ENCODE assay signal across 23 mouse cellular contexts in the genomic region with DNA sequence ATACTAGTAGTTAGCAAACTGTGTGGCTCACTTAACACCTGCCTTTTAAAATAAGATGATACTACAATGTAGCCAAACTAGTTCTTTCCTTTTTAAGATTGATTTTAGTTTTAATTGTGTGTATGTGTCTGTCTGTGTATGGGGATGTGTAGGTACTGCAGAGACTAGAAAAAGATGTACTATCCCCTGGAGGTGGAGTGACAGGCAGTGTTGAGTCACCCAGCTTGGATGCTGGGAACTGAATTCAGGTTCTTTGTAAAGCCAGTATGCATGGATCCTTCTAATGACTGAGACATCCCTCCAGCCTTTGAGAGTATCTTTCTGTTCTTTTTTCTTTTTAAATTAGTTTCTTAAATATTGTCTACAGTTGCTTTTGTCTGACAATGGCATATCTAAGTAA. TPM values are rescaled to one million over a fixed set of nuclear protein-coding genes. Genes with fewer than 3 reads are reported as not detected.
DNase-seq lines count a peak whose midpoint lies in the region; ATAC-seq and TF ChIP-seq lines count a peak whose summit lies in the region.
"Had no signal": no experiment of that assay in that cellular context is flagged by ENCODE, and none has a peak within 500 bp of the region (broad histone marks: within the 10 kb centered on the region; RNA-seq: fewer than 3 reads in every experiment).

No protein-coding gene starts in this region.

- peaks cover 22% of the 10 kb centered on the region for H3K4me1 ChIP-seq in liver, embryonic 11.5 days (replicated peaks; ENCODE audit: control insufficient read depth, insufficient read depth, low read length)
- peaks cover 6% of the 10 kb centered on the region for H3K4me1 ChIP-seq in liver, postnatal 0 days (ENCODE audit: insufficient read depth)
- peaks cover 17 to 28% of the 10 kb centered on the region in 2 experiments for H3K4me1 ChIP-seq in MEL (ENCODE audit: control insufficient read depth in 1 of 2, insufficient read depth in 2 of 2, low read length in 2 of 2)
- peaks cover 16 to 18% of the 10 kb centered on the region in 2 experiments for H3K4me1 ChIP-seq in liver, embryonic 14.5 days (replicated peaks; ENCODE audit: control insufficient read depth in 2 of 2, insufficient read depth in 2 of 2, low read length in 1 of 2)
- no peaks in the 10 kb centered on the region for H3K4me1 ChIP-seq in neural tube, embryonic 15.5 days
- H3K4me1 ChIP-seq: forebrain, embryonic 12.5 days; hindbrain, embryonic 12.5 days had no signal

- no peaks in the 10 kb centered on the region for H3K9me3 ChIP-seq in liver, embryonic 11.5 days (ENCODE audit: control insufficient read depth, low read length)
- H3K9me3 ChIP-seq in liver, postnatal 0 days (ENCODE audit: low read length) = no peaks in the 10 kb centered on the region
- H3K9me3 ChIP-seq in MEL (replicated peaks; ENCODE audit: insufficient read depth, low read length) = no peaks in the 10 kb centered on the region
- H3K9me3 ChIP-seq in liver, embryonic 14.5 days (ENCODE audit: control insufficient read depth, low read length) = no peaks in the 10 kb centered on the region
- no peaks in the 10 kb centered on the region for H3K9me3 ChIP-seq in neural tube, embryonic 15.5 days (replicated peaks)
- H3K9me3 ChIP-seq: embryonic facial prominence, embryonic 12.5 days; forebrain, embryonic 12.5 days; hindbrain, embryonic 12.5 days had no signal

- TF ChIP-seq RAD21 in MEL (IDR thresholded peaks at IDR 0.05; ENCODE audit: low read depth, low read length) = no peak

- TF ChIP-seq EP300 in liver, postnatal 0 days (IDR thresholded peaks at IDR 0.05; ENCODE audit: low read depth) = no peak
- no peak for TF ChIP-seq EP300 in MEL (IDR thresholded peaks at IDR 0.05; ENCODE audit: low read depth in 1 of 2, low read length in 2 of 2)
- no peak for TF ChIP-seq EP300 in liver, embryonic 14.5 days (IDR thresholded peaks at IDR 0.05; ENCODE audit: low read depth)

- no peak overlapping the region for H3K9ac ChIP-seq in liver, embryonic 11.5 days (ENCODE audit: low read depth, low read length)
- no peak overlapping the region for H3K9ac ChIP-seq in liver, postnatal 0 days (replicated peaks)
- H3K9ac ChIP-seq in MEL (ENCODE audit: control insufficient read depth, low read depth, low read length, poor library complexity, severe bottlenecking) = no peak overlapping the region
- no peak overlapping the region for H3K9ac ChIP-seq in liver, embryonic 14.5 days (replicated peaks)
- no peak overlapping the region for H3K9ac ChIP-seq in neural tube, embryonic 15.5 days (replicated peaks)
- H3K9ac ChIP-seq: embryonic facial prominence, embryonic 12.5 days; forebrain, embryonic 12.5 days; hindbrain, embryonic 12.5 days had no signal

- peak; percentile 44; the same call in 1 of the 2 replicates for ATAC-seq in liver, embryonic 11.5 days (replicated peaks; ENCODE audit: low FRiP score)
- ATAC-seq in liver, postnatal 0 days = no peak
- ATAC-seq in liver, embryonic 14.5 days (ENCODE audit: insufficient read depth) = peak; percentile 61; the same call in 1 of the 2 replicates
- no peak for ATAC-seq in neural tube, embryonic 15.5 days (ENCODE audit: low FRiP score)
- ATAC-seq: forebrain, embryonic 16.5 days; hindbrain, embryonic 16.5 days had no signal

- TF ChIP-seq POLR2A in MEL (IDR thresholded peaks at IDR 0.05; ENCODE audit: control insufficient read depth in 1 of 2, insufficient read depth in 1 of 2, low read depth in 1 of 2, low read length in 2 of 2, poor library complexity in 1 of 2) = no peak

- H3K27ac ChIP-seq in liver, embryonic 11.5 days (ENCODE audit: low read depth, low read length) = no peak overlapping the region
- no peak overlapping the region for H3K27ac ChIP-seq in liver, postnatal 0 days (ENCODE audit: low read depth)
- peak overlapping the region; percentile 61 for H3K27ac ChIP-seq in MEL (ENCODE audit: control insufficient read depth, low read depth, low read length)
- no peak overlapping the region for H3K27ac ChIP-seq in liver, embryonic 14.5 days
- H3K27ac ChIP-seq in neural tube, embryonic 15.5 days (replicated peaks) = no peak overlapping the region
- H3K27ac ChIP-seq in left cerebral cortex, adult 2 months = no peak overlapping the region
- H3K27ac ChIP-seq: embryonic facial prominence, embryonic 12.5 days; forebrain, embryonic 12.5 days; gastrocnemius, adult 2 months; hindbrain, embryonic 12.5 days had no signal

- no peaks in the 10 kb centered on the region for H3K36me3 ChIP-seq in liver, embryonic 11.5 days (ENCODE audit: control insufficient read depth, insufficient read depth, low read length)
- H3K36me3 ChIP-seq in liver, postnatal 0 days (replicated peaks; ENCODE audit: insufficient read depth, low read length) = no peaks in the 10 kb centered on the region
- peaks cover 0 to 30% of the 10 kb centered on the region in 2 experiments; a peak in 2 of 4 replicates for H3K36me3 ChIP-seq in MEL (ENCODE audit: control insufficient read depth in 1 of 2, insufficient read depth in 2 of 2, low read length in 2 of 2)
- no peaks in the 10 kb centered on the region for H3K36me3 ChIP-seq in liver, embryonic 14.5 days (replicated peaks; ENCODE audit: control insufficient read depth, insufficient read depth, low read depth)
- H3K36me3 ChIP-seq in neural tube, embryonic 15.5 days = no peaks in the 10 kb centered on the region
- H3K36me3 ChIP-seq: embryonic facial prominence, embryonic 12.5 days; forebrain, embryonic 12.5 days; hindbrain, embryonic 12.5 days had no signal

- intact Hi-C loops in left cerebral cortex, adult 2 months (cut with DNase I) = no loop called here

- DNase-seq in liver, embryonic 11.5 days (ENCODE audit: low spot score) = no peak
- no peak for DNase-seq in liver, postnatal 0 days
- DNase-seq in MEL (ENCODE audit: low read depth, low spot score) = peak; percentile 52
- peak in 1 of 3 experiments; percentile 14 for DNase-seq in liver, embryonic 14.5 days (ENCODE audit: low read depth in 3 of 3, low spot score in 3 of 3)
- no peak for DNase-seq in spleen, adult 12 weeks (ENCODE audit: low spot score)
- no peak for DNase-seq in left cerebral cortex, adult 2 months (ENCODE audit: extremely low spot score in 1 of 2, low spot score in 2 of 2)
- DNase-seq: adrenal gland, adult 2 months; adrenal gland, postnatal 25 days; cerebellum, adult 11 months; cerebellum, adult 9-10 months; cerebellum, postnatal 25 days; gastrocnemius, adult 2 months; gastrocnemius, postnatal 25 days; heart, adult 11 months; heart, postnatal 10 days; heart, postnatal 4 days had no signal

- TF ChIP-seq CTCF in liver, postnatal 0 days (IDR thresholded peaks at IDR 0.05; ENCODE audit: low read depth) = no peak
- TF ChIP-seq CTCF in MEL (IDR thresholded peaks at IDR 0.05 in 2 of 3, conservative IDR thresholded peaks at IDR 0.05 in 1 of 3; ENCODE audit: control insufficient read depth in 1 of 3, insufficient read depth in 1 of 3, low read depth in 2 of 3, low read length in 3 of 3, poor library complexity in 1 of 3, severe bottlenecking in 1 of 3) = no peak
- TF ChIP-seq CTCF in liver, embryonic 14.5 days (IDR thresholded peaks at IDR 0.05; ENCODE audit: low read depth) = no peak
- TF ChIP-seq CTCF in left cerebral cortex, adult 2 months (IDR thresholded peaks at IDR 0.05) = no peak

- H3K79me2 ChIP-seq in MEL (ENCODE audit: control insufficient read depth, insufficient read depth, low read length, poor library complexity) = no peaks in the 10 kb centered on the region

- no peak overlapping the region for H3K4me3 ChIP-seq in liver, embryonic 11.5 days (ENCODE audit: low read depth, low read length)
- no peak overlapping the region for H3K4me3 ChIP-seq in liver, postnatal 0 days (ENCODE audit: low read depth, low read length)
- peak overlapping the region in 1 of 2 experiments; percentile 24; a peak in 1 of 4 replicates for H3K4me3 ChIP-seq in MEL (ENCODE audit: control insufficient read depth in 1 of 2, insufficient read depth in 1 of 2, low read depth in 2 of 2, low read length in 2 of 2)
- no peak overlapping the region for H3K4me3 ChIP-seq in liver, embryonic 14.5 days (ENCODE audit: insufficient read depth in 1 of 2, low read depth in 2 of 2, low read length in 2 of 2)
- no peak overlapping the region for H3K4me3 ChIP-seq in neural tube, embryonic 15.5 days (replicated peaks)
- no peak overlapping the region for H3K4me3 ChIP-seq in left cerebral cortex, adult 2 months
- H3K4me3 ChIP-seq: embryonic facial prominence, embryonic 12.5 days; forebrain, embryonic 12.5 days; gastrocnemius, adult 2 months; hindbrain, embryonic 12.5 days had no signal

- H3K27me3 ChIP-seq in liver, embryonic 11.5 days (replicated peaks; ENCODE audit: control insufficient read depth, insufficient read depth, low read length) = no peaks in the 10 kb centered on the region
- H3K27me3 ChIP-seq in liver, postnatal 0 days (ENCODE audit: insufficient read depth, low read length) = no peaks in the 10 kb centered on the region
- H3K27me3 ChIP-seq in MEL (ENCODE audit: control insufficient read depth in 1 of 2, insufficient read depth in 2 of 2, low read length in 2 of 2) = no peaks in the 10 kb centered on the region
- H3K27me3 ChIP-seq in liver, embryonic 14.5 days (ENCODE audit: control insufficient read depth, insufficient read depth, low read length) = no peaks in the 10 kb centered on the region
- no peaks in the 10 kb centered on the region for H3K27me3 ChIP-seq in neural tube, embryonic 15.5 days (replicated peaks)
- H3K27me3 ChIP-seq: CH12.LX; embryonic facial prominence, embryonic 12.5 days; forebrain, embryonic 12.5 days; hindbrain, embryonic 12.5 days had no signal

- H3K4me2 ChIP-seq in liver, embryonic 11.5 days = no peak overlapping the region
- no peak overlapping the region for H3K4me2 ChIP-seq in liver, postnatal 0 days (ENCODE audit: low read depth, low read length)
- H3K4me2 ChIP-seq in liver, embryonic 14.5 days (ENCODE audit: low read depth) = no peak overlapping the region
- no peak overlapping the region for H3K4me2 ChIP-seq in neural tube, embryonic 15.5 days
- H3K4me2 ChIP-seq: embryonic facial prominence, embryonic 12.5 days; forebrain, embryonic 12.5 days; hindbrain, embryonic 12.5 days had no signal

TF ChIP-seq in MEL, 35 proteins besides CTCF, POLR2A, EP300 and RAD21 (continues in another document):
- TF ChIP-seq MAX (IDR thresholded peaks at IDR 0.05; ENCODE audit: low read length) (no peak), ZC3H11A (IDR thresholded peaks at IDR 0.05; ENCODE audit: low read depth, low read length) (no peak), NELFE (IDR thresholded peaks at IDR 0.05; ENCODE audit: low read depth, low read length) (no peak)

RNA-seq across cellular contexts. Expression of a gene that starts 23.5 kb away (rescaled TPM):
- polyA plus RNA-seq in liver, embryonic 11.5 days (2014; fragmentation: Nextera tagmentation; extraction: Ambion mirVana) = 23.2 and 25.1 TPM in 2 replicates
- polyA plus RNA-seq in liver, postnatal 0 days (2015; fragmentation: Nextera tagmentation; extraction: Ambion mirVana) = 3.4 and 3.5 TPM in 2 replicates
- total RNA-seq in MEL (2012; rRNA removed) = 17.8 and 18.5 TPM in 2 replicates
- polyA plus RNA-seq in MEL (2012; ENCODE audit: insufficient read depth in 1 of 2, insufficient read length in 2 of 2, low read depth in 1 of 2, low replicate concordance in 2 of 2, missing spikeins in 1 of 2) = 10 to 100 TPM in 1 of 2 experiments, not detected in 1; 19.7 TPM
- 5.0 and 5.2 TPM in 2 replicates for polyA plus RNA-seq in liver, embryonic 14.5 days (2012; rRNA removed)
- 8.9 and 11.3 TPM in 2 replicates for polyA plus RNA-seq in liver, embryonic 14.5 days (2014; fragmentation: Nextera tagmentation; extraction: Ambion mirVana)
- polyA plus RNA-seq in neural tube, embryonic 15.5 days (2015; fragmentation: Nextera tagmentation; extraction: Ambion mirVana) = 12.2 and 15.4 TPM in 2 replicates
- total RNA-seq in left cerebral cortex, adult 2 months (2021) = 10 to 100 TPM; 50.7 to 54.7 TPM

Comparison
In these comparisons a context has a peak if more than half of its experiments do, and no peak if none do; other contexts are left out.
1. ATAC-seq: peak in liver, embryonic 11.5 days (single experiment) and liver, embryonic 14.5 days (single experiment); none in liver, postnatal 0 days (single experiment) and neural tube, embryonic 15.5 days (single experiment).